Mouse (Mus musculus) heart, adult 2 months (tissue): ENCODE data around the gene Pam16. TPM values are rescaled to one million over a fixed set of nuclear protein-coding genes. Genes with fewer than 3 reads are reported as not detected.
"Not testable (repeated sequence)": the region's sequence is repeated elsewhere in the genome, so short reads cannot be mapped to it uniquely, and the experiment has no call there.

Experiments used
- DNase-seq, 2 experiments: peaks; one replicate each; pipeline ENCODE4 v3.0.0; 2021
- H3K27ac ChIP-seq: fragments of 200-600 bp; 2 replicates; pipeline ENCODE4 v1.8.1; 2022
- H3K27me3 ChIP-seq: fragments of 200-500 bp; 2 replicates; pipeline ENCODE4 v1.6.1; 2012; ENCODE audit warnings: mild to moderate bottlenecking, low read length, inconsistent platforms, mixed read lengths; ENCODE audit not compliant: control insufficient read depth, insufficient read depth
- H3K36me3 ChIP-seq: fragments of 200-500 bp; 2 replicates; pipeline ENCODE4 v1.6.1; 2012; ENCODE audit warnings: low read length, inconsistent platforms; ENCODE audit not compliant: control insufficient read depth, insufficient read depth
- H3K4me1 ChIP-seq: fragments of 200-500 bp; 2 replicates; pipeline ENCODE4 v1.6.1; 2011; ENCODE audit warnings: low read length; ENCODE audit not compliant: control insufficient read depth, insufficient read depth
- H3K4me3 ChIP-seq: fragments of 200-600 bp; 2 replicates; pipeline ENCODE4 v1.8.1; 2022
- H3K79me2 ChIP-seq: fragments of 200-500 bp; replicated peaks from 2 replicates; pipeline ENCODE4 v1.6.1; 2012; ENCODE audit warnings: mild to moderate bottlenecking, inconsistent platforms, low read length, moderate library complexity, mixed read lengths; ENCODE audit not compliant: control insufficient read depth, insufficient read depth
- H3K9ac ChIP-seq: fragments of 200-500 bp; 2 replicates; pipeline ENCODE4 v1.6.1; 2012; ENCODE audit warnings: low read depth, mild to moderate bottlenecking, control low read depth, inconsistent platforms, low read length, mixed read lengths
- CTCF ChIP-seq: fragments of 200-600 bp; IDR thresholded peaks from 2 replicates; pipeline ENCODE4 v1.8.1; 2022; ENCODE audit warnings: antibody characterized with exemption, mild to moderate bottlenecking, moderate library complexity
- EP300 ChIP-seq: fragments of 200-500 bp; IDR thresholded peaks from 2 replicates; pipeline ENCODE4 v1.6.1; 2011; ENCODE audit warnings: low read depth, low read length, control low read depth; ENCODE audit not compliant: insufficient read depth
- POLR2A ChIP-seq: fragments of 200-500 bp; IDR thresholded peaks from 2 replicates; pipeline ENCODE4 v1.6.1; 2011; ENCODE audit warnings: mild to moderate bottlenecking, low read depth, low read length, control low read depth; ENCODE audit not compliant: insufficient read depth
- WGBS: fragments of 180-500 bp; shearing (Covaris S2); methylation state at CpG from one replicate; pipeline ENCODE4 v1.1.7; 2018; 5-methylcytosine and 5-hydroxymethylcytosine counted together
- intact Hi-C: fragments of 180-260 bp; cut with DNase I; formaldehyde crosslinking; loops from one replicate; pipeline ENCODE4 v1.15.1; 2025
- polyA plus RNA-seq: library from polyadenylated mRNA; depleted of rRNA; stranded (reverse); fragments of >200 nt; gene quantifications from 2 replicates; pipeline ENCODE4 v1.2.3, GENCODE M21; 2012
- total RNA-seq, 2 experiments: library from RNA; stranded (reverse); gene quantifications; 2 replicates each; pipeline ENCODE4 v1.2.3; 2021

The Pam16 gene
- total and polyA plus RNA-seq, 3 experiments, result 39.4 to 165 (median 119) TPM

DNA sequence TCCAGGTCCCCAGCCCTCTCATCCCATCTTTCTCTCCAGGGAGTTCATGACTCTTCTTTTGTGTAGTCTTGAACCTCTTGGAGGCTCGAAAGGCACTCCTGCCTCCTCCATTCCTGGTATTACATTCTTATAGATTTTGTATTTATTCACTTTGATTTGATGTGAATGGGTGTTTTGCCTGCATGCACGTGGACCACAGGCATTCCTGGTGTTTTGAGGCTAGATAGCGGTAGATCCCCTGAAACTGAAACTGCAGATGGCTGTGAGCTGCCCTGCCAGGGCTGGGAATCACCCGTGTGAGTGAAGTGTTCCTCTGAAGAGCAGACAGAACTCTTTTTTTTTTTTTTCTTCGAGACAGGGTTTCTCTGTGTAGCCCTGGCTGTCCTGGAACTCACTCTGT is 40.4 kb downstream of the Pam16 start:
- TF ChIP-seq CTCF (no peak), POLR2A (no peak), EP300 (no peak)
- Histone ChIP-seq H3K36me3 (peaks cover 4% of the 10 kb centered on the region; the same call in 1 of the 2 replicates), H3K27me3 (no peaks in the 10 kb centered on the region), H3K9ac (no peak overlapping the region), H3K4me3 (no peak overlapping the region), H3K4me1 (peaks cover 13% of the 10 kb centered on the region), H3K79me2 (no peaks in the 10 kb centered on the region), H3K27ac (no peak overlapping the region)
- intact Hi-C loops, result no loop called here
- DNase-seq, result no peak
- WGBS, result 70% methylated on average over 5 of the region's 5 CpGs

DNA sequence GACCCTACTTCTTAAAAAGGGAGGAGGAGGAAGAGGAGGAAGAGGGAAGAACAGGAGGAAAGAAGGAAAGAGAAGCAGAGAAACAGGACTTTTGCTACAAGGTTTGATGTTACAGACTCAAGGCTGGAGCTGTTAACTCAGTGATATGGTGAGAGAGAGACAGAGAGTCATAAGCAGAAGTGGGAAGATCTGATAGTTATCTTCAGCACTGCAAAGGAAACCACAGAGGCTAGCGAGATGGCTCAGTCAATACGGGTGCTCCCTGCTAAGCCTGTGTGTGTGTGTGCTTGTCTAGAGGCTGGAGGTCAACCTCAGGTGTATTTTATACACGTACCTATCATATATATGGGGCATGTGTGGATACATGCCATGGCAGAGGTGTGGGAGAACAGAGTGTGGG is 41.0 kb downstream of the Pam16 start:
- no peaks in the 10 kb centered on the region for H3K27me3 ChIP-seq
- peaks cover 13% of the 10 kb centered on the region for H3K4me1 ChIP-seq
- H3K4me3 ChIP-seq, result no peak overlapping the region
- DNase-seq, result no peak
- peaks cover 4% of the 10 kb centered on the region; the same call in 1 of the 2 replicates for H3K36me3 ChIP-seq
- H3K27ac ChIP-seq, result no peak overlapping the region
- TF ChIP-seq CTCF, result no peak
- TF ChIP-seq POLR2A, result no peak
- no peak for TF ChIP-seq EP300
- no peaks in the 10 kb centered on the region for H3K79me2 ChIP-seq
- intact Hi-C loops, result no loop called here
- no peak overlapping the region for H3K9ac ChIP-seq
- 77% methylated on average over 3 of the region's 3 CpGs for WGBS

DNA sequence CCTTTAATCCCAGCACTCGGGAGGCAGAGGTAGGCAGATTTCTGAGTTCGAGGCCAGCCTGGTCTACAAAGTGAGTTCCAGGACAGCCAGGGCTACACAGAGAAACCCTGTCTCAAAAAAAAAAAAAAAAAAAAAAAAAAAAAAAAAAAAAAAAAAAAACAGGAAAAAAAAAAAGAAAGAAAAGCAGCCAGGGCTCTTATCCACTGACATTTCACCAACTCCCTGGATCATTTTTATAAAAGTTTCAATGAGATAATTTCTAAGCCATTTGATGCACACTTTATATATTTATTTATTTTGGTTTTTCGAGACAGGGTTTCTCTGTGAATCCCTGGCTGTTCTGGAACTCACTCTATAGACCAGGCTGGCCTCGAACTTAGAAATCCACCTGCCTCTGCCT is 43.6 kb downstream of the Pam16 start:
- H3K4me1 ChIP-seq, H3K27me3 ChIP-seq, H3K36me3 ChIP-seq, intact Hi-C loops, H3K9ac ChIP-seq, H3K27ac ChIP-seq, H3K79me2 ChIP-seq, H3K4me3 ChIP-seq, DNase-seq: not testable (repeated sequence)
- 74% methylated on average over 4 of the region's 4 CpGs for whole genome bisulfite sequencing

- 57% methylated on average over 7 of the region's 7 CpGs for WGBS
- no peak for TF ChIP-seq CTCF
- TF ChIP-seq EP300, result no peak
- TF ChIP-seq POLR2A, result no peak
Measured at GRCm38 (mm10) chr16:4578630-4579029, 46.2 kb downstream of the Pam16 start.

GRCm38 (mm10) chr16:4576873-4577272 is 47.9 kb downstream of the Pam16 start:
- Histone ChIP-seq H3K36me3 (no peaks in the 10 kb centered on the region), H3K79me2 (no peaks in the 10 kb centered on the region)

More at GRCm38 (mm10) chr16:4578630-4579029, 46.2 kb downstream of the Pam16 start:
- no peak for DNase-seq
- Histone ChIP-seq H3K9ac (no peak overlapping the region), H3K27ac (no peak overlapping the region), H3K4me3 (no peak overlapping the region), H3K27me3 (no peaks in the 10 kb centered on the region), H3K79me2 (no peaks in the 10 kb centered on the region), H3K4me1 (no peaks in the 10 kb centered on the region), H3K36me3 (no peaks in the 10 kb centered on the region)
- intact Hi-C loops, result no loop called here

DNA sequence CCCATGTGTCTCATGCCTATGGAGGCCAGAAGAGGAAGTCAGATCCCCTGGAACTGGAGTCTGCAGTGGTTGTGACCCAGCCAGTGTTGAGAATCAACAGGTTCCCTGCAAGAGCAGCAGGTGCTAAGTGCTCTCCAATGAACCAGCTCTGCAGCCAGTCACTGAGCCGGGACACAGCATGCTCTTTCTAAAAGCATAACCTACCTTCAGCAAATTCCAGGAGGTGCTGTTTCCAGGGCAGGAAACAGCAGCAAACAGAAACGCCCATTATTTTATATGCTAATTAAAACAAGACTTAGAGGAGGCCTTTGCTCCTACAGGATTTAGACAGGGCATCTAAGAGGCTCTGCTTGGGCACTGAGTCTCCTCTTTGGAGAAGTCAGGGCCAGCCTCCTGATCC is 48.8 kb downstream of the Pam16 start:
- H3K27me3 ChIP-seq, result no peaks in the 10 kb centered on the region
- TF ChIP-seq EP300 (no peak), CTCF (no peak), POLR2A (no peak)

More at GRCm38 (mm10) chr16:4576873-4577272, 47.9 kb downstream of the Pam16 start:
- no peaks in the 10 kb centered on the region for H3K4me1 ChIP-seq
- TF ChIP-seq CTCF (no peak), EP300 (no peak), POLR2A (no peak)
- H3K9ac ChIP-seq, result no peak overlapping the region
- WGBS, result 54% methylated on average over 2 of the region's 2 CpGs
- no peak for DNase-seq
- intact Hi-C loops, result no loop called here
- no peak overlapping the region for H3K27ac ChIP-seq
- no peak overlapping the region for H3K4me3 ChIP-seq
- no peaks in the 10 kb centered on the region for H3K27me3 ChIP-seq

More for the DNA sequence above, 48.8 kb downstream of the Pam16 start:
- no peaks in the 10 kb centered on the region for H3K36me3 ChIP-seq
- intact Hi-C loops, result no loop called here
- no peaks in the 10 kb centered on the region for H3K4me1 ChIP-seq
- H3K9ac ChIP-seq, result no peak overlapping the region
- H3K27ac ChIP-seq, result no peak overlapping the region
- WGBS, result 49% methylated on average over 2 of the region's 2 CpGs
- DNase-seq, result no peak
- no peak overlapping the region for H3K4me3 ChIP-seq
- H3K79me2 ChIP-seq, result no peaks in the 10 kb centered on the region
